Mouse (Mus musculus): Measurements from ENCODE around the gene Nlrp9b.
"Not testable (repeated sequence)": the region's sequence is repeated elsewhere in the genome, so short reads cannot be mapped to it uniquely, and the experiment has no call there.

Gene Nlrp9b

DNA sequence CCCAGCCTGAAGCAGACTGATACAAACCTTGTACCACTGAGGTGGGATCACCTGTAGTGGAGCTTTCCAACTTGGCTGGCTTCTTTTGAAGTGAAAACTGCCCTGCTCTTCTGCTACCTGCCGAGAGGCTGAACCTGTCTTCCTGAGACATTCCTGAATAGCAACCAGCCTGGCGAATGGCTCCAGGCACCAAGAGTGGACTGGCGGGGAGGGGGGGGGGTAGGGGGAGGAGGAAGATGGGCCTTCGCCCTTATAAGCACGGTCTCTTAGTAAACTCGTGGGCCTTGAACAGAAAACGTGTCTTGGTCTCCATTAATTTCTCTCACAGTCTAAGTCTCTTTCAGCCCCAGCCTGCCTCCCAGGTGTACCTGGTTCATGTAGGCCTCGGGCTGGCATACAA lies at the start of gene Nlrp9b:
Gene Nlrp9b, plus strand, starts transcription at position 301 of the 400 bp plus-strand sequence.
- not testable (repeated sequence) for DNase-seq (ENCODE audit: low spot score)

DNA sequence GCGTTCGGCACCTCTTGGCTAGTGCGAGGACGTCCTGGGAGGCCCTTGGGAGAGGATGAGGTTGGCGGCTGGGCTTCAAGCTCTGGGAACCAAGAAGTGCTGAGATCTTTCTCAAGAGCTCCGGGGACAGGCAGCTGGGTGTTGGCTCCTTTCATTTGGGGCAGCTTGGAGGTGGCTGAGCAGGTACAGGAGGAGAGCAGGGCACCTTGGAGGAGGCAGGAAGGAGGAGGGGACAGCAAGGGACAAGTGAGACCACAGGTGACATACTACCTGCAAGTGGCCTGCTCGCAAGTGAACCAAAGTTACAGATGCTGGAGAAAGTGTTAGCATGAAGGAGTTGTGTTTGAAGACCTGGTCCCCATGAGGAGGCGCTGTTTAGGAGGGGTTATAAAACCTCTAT lies 46.6 kb upstream of the Nlrp9b start:
- DNase-seq (ENCODE audit: low spot score), result no peak

DNA sequence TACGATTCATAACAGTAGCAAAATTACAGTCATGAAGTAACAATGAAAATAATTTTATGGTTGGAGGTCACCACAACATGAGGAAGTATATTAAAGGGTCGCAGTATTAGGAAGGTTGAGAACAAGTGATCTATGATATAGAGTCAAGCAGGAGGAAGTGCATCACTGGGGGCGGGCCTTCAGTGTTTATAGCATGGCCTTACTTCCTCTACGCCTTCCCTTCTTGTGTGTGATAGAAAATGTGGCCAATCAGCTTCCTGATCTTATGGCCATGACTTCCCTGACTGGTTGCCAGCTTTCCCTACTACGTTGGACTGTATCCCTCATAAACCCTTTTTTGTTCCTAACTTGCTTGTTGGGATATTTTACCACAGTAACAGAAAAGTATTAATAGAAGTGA lies 46.1 kb upstream of the Nlrp9b start:
- no peak for DNase-seq (ENCODE audit: low spot score)

DNA sequence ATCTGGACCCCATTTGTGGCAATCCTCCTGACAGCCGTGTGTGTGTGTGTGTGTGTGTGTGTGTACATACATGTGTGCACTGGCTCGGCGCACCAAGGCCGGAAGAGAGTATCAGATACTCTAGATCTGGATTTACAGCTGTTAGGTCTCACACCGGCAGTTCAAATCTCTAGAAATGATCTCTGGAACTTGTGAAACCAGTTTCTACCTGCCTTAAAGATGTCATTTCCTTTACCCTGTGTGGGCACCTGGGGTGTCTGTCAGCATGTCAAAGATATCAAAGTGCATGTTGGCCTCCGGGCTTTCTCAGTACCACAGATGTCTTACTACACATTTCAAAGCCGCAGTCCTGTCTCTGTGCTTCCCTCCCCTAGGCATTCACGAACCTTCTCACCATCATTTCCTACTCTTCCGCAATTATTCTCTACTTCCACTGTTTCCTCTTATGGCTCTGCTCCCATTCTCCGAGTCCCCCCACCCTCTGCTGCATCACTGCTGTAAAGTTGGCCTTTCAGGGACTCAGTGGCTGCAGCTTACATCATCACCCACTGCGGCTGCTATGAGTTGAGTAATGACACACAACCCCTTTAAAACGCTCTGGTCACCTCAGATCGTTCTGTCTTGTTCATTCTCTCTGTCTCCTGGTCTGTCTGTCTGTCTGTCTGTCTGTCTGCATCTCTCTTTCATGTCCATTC lies 45.3 kb upstream of the Nlrp9b start:
- DNase-seq (ENCODE audit: low spot score), result no peak

DNA sequence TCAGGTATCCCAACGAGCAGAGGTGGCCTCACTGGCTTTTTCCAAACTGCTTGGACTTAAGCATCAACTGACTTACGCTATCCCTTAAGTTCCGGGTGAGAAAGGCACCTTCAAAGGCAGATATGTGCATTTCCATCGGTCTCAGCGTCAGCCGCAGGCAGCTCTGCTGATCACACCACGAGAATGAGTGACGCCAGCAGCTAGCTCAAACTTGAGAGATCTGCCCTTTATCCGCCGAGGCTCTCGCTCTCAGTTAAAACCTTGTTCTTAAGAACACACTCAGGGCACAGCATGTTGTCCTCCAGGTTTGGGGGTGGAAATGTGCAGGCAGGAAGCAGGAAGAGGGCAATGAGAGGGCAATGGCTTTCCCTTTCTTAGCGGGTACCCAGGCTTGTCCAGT lies 42.3 kb upstream of the Nlrp9b start:
- DNase-seq (ENCODE audit: low spot score), result no peak

DNA sequence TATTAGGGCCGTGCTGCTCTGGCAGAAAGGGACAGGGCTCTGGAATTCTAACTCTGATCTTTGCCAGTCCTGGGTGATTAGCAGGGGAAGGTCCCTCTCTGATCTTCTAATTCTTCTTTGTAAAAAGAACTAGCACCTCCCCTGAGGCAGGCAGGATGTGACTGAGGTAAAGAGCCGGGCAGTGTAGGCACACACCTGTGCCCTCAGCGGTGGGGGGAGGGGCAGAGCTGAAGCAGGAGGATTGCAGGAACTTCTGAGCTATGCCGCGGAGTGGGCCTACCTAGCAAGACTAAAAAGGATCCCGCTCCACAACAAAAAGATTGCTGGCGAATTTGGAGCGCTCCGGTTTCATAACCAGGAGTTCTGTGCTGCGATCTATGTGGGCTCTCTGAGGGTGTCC lies 41.3 kb upstream of the Nlrp9b start:
- DNase-seq (ENCODE audit: low spot score), result no peak

DNA sequence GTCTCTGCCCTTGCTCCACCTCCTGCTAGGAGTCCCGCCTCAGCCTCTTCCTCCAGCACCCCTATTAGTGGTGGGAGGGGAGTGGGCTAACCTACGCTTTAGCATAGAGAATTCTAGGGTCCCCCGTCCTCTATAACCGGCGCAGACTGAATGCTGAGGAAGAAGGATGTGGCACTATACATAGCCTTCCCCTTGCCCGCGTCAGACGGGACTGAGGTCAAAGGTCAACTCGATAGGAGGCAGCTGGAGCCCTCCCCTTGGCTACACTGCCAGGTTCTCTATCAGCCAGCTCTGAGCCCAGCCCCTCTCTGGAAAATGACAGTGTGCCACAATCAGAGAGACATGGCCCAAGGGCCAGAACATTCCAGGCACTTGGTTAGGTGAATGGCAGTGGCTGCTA lies 40.7 kb upstream of the Nlrp9b start, which contains the start of gene Igsf23:
Gene Igsf23, minus strand, starts transcription at position 168 of the 400 bp plus-strand sequence.
- DNase-seq (ENCODE audit: low spot score), result no peak

DNA sequence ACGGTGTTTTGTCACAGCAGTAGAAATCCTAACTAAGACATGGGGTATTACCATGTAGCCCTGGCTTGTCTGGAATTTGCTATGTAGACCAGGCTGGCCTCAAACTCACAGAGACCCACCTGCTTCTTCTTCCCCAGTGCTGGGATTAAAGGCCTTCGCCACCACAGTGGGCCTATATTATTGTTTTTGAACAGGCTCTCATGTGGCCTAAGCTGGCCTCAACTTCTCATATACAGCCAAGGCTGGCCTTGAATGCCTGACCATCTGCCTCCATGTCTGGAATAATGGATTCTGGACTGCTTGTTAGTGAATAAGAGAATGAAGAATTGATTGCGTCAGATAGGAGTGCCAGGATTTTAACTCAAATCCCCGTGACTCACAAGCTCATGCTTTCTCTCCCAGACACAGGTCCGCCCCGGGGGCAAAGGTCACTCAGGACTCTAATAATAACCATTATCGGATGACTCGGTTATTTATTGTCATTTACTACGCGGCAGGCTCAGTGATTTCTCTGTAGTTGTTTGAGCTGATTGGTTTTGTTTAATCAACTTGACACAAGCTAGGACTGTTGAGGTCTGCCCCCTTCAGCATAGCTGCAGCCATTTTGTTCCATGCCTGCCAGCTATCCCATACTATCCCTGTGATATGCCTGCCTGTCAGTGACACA lies 38.8 kb upstream of the Nlrp9b start:
- no peak for DNase-seq (ENCODE audit: low spot score)

DNA sequence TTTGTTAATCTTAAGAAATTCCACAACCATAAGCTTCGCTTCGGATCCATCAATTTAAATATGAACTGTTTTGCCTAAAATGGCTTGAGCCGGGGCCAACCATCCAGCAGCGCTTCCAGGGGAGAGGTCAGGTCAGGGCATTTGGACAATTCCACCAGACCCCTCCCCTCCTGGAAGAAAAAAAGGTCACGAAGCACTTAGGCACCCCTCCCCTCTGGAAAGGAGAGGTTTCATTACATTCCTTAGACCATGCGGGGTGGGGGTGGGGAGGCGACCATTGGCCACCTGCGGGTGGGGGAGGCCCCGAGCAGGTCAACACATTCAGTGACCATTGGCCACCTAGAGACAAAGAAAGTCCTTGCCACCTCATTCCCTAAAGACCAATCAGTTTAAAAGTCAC lies 38.2 kb upstream of the Nlrp9b start:
- DNase-seq (ENCODE audit: low spot score), result no peak

DNA sequence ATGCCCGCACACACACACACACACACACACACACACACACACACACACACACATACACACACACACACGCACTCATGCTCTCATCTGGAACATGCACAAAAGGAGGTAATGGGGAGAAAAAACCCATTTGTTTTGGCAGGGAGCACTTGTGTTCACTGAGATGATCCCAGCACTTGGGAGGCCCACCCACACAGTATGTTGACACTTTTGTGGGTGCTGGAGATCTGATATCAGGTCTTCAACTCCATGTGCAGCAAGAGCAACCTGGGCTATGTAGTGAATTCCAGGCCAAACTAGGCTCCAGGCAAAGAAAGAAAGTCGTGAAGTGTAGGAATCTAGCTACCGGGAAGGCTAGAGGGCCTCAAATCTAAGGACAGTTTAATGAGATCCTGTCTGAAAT lies 35.4 kb upstream of the Nlrp9b start:
- no peak for DNase-seq (ENCODE audit: low spot score)

DNA sequence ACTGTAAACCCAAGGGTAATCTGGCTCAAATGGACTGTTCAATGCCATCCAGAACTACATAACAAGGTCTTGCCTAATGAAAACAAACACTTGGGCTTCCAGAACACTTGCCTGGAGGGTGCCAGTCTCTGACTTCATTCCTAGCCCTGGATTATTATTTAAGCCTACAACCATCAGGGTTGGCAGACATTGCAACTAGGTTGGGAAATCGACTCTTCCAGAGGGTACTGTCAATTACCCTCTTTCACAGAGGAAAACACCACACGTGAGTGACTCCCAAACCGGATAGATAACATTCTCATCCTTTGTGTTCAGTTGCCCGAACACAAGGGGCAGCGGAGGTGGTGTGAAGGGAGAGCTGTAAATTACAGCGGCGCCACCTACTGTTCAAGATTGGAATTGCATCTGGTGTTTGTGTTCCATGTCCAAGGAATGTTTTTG lies 34.9 kb upstream of the Nlrp9b start:
- DNase-seq (ENCODE audit: low spot score), result peak; percentile 91

DNA sequence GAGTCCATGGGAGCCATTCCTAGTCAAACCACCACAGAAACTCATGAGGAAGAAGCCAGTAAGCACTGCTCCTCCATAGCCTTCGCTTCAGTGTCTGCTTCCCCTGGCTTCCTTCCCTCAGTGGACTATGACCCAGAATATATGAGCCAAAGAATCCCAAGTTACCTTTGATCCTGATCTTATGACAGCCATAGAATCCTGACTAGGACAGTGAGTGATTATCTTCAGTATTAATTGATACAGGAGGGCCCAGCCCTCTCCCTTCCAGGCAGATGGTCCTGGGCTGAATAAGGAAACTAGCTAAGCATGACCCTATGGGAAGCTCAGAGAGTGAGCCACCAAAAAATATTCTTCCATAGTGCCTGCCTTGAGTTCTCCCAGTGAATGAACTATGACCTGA lies 28.8 kb upstream of the Nlrp9b start:
- no peak for DNase-seq (ENCODE audit: low spot score)

DNA sequence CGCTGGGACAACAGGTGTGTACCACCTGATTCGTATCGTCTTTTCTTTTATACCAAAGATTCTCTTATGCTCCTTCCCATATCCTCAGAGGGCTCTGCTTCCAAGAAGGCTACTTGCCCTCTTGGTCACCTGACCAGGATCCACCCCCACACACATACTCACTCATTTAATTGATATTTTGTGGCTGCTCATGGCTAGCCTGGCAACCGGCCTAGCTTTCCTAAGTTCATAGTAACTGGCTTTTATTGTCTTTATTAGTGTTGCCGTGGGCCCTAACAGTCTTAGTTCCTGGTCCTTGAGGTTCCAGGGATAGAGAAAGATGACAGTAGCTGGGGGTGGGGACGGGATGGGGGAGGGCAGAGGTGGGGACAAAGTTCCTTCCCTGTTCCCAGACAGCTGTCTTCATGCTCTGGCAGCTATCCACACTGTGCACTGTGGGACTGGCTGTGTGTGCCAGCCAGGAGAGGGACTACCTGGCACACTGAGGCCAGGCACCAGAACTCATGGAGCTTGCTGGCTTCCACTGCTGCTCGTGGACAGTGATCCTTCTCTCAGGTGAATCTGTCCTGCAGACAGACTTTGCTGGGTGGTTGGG lies 26.2 kb upstream of the Nlrp9b start, which contains the start of gene Ceacam20:
Gene Ceacam20, plus strand, starts transcription at position 428 of the 595 bp plus-strand sequence.
- no peak for DNase-seq (ENCODE audit: low spot score)

DNA sequence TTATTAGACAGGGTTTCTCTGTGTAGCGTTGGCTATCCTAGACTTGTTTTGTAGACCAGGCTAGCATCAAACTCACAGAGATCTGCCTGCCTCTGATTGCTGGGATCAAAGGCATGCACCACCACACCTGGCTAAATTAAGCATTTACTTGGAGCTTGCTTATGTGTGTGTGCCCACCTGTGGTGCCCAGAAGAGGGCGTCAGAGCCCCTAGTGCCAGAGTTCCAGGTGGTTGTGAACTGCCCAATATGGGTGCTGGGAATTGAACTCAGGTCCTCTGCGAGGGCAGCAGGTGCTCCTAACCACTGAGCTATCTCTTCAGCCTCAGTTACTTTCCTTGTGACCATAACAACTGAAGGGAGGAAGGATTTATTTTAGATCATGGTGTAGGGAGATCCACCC lies 22.2 kb upstream of the Nlrp9b start:
- DNase-seq (ENCODE audit: low spot score), result no peak

DNA sequence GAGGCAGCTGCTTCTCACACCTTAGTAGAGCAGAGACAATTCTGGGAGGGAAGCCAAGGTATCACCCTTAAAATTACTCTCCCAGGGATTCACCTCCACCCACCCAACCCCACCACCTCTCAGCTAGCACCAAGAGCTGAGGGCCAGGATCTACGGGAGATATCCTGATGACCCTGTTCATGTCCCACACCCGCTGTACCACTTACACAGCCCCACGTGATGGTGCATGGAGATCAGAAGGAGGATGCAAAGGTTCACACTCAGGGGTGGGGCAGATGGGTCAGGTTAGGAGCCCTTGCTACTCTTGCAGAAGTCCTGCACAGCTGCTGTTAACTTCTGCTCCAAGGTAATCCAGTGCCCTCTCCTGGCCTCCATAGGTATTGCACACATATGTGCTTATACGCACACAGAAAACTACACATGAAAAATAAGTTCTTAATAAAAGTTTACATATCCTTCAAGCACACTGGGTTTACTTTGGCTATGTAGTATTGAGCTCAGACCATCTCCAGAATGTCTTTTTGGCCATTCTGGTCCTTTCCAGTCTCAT lies 21.6 kb upstream of the Nlrp9b start:
- DNase-seq (ENCODE audit: low spot score), result no peak

DNA sequence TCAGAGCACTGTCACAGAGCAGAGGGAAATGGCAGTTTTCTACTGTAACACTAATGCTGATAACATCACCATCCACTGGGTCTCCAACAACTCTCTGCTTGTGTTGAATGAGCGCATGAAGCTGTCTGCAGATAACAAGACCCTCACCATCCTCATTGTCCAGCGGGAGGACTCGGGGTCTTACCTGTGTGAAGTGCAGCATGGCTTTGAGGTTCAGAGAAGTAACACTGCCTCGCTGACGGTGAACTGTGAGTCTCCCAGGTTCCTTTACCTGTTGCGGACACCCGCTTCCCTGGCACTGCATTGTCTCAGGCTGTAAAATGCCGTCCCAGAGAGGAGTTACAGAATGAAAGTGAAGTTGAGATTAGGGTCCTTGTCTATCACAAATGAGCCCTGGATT lies 21.1 kb upstream of the Nlrp9b start:
- DNase-seq (ENCODE audit: low spot score), result no peak

DNA sequence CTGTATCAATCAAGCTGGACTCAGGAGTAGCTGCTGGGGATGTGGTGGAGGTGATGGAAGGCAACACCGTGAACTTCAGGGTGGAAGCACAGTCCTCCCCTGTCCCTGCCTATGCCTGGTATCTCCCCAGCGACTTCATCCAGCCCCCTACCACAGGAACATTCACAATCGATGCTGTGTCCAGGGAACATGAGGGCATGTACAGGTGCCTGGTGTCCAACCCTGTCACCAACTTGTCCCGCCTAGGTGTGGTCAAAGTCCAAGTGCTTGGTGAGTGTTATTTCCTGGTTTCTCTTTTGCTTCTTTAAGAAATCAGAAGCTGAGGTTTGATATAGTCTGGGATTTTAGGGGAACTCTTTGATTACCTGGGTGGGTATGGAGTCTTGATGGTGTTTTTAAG lies 19.7 kb upstream of the Nlrp9b start:
- DNase-seq (ENCODE audit: low spot score), result no peak

DNA sequence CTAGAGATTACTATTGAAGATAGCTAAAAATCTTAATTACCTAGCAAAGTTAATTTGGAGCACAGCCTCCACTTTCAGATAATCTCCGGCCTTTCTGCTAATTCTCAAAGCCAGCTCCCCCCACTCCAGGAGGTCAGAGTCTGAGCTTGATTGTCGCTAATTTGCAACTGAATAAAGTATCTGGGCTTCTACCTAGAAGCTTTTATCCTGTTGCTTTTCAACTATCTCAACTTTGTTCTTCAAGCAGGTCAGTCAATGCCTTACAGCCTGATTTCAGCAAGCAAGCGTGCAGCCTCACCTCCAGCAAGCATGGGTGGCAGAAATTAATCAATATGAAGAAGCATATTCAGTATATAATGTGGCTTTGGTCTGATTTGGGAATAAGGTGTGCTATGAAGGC lies 5.5 kb downstream of the Nlrp9b start:
- not testable (repeated sequence) for DNase-seq (ENCODE audit: low spot score)

DNA sequence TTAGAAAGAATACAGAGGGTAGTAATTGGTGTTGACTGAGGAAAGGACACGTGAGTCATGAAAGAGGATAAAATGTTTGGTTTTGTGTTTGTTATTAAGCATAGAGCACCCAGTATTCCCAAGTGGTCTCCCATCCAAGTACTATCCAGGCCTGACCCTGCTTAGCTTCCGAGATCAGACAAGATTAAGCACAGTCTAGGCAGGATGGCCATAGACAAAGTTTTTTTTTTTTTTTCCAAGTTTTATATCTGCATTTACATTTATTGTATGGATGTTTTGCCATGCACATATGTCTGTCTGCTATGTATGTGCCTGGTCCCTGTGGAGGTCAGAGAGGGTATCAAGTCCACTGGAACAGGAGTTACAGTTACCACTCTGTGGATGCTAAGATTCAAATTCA lies 18.7 kb downstream of the Nlrp9b start:
- no peak for DNase-seq (ENCODE audit: low spot score)

DNA sequence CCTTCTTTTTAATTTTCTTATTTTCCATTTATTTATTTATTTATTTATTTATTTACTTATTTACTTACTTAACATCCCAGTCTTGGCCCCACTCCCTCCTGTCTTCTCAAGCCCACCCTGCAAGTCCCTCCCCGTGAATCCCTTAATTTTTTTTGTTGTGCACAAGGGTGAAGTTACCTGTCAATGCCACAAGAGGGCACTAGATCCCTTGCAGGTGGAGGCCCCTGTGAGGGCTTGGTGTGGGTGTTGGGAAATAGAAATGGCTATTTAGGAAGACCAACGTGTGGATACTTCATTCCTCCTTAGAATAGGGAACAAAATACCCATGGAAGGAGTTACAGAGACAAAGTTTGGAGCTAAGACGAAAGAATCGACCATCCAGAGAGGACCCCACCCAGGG lies 72.8 kb downstream of the Nlrp9b start:
- DNase-seq (ENCODE audit: low spot score), result not testable (repeated sequence)

DNA sequence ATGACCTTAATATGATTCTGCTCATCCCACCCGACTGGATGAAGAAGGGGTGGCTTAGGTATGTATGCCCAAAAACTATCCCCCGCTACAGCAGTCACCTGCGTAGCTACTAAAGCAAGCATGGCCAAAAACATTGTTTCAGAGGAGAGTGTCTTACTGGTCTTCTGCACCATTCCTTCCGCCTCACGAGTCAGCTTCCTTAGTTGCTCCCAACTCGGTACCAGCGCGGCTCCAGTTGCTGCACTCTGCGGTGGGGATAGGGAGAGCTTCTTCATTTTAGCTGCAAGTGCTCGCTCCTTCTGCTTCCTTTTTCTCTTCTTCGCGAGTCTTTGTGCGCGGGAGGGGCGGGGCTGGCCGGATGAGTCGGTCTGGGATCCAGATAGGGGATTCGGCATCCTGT lies 86.9 kb downstream of the Nlrp9b start:
- not testable (repeated sequence) for DNase-seq (ENCODE audit: low spot score)

DNA sequence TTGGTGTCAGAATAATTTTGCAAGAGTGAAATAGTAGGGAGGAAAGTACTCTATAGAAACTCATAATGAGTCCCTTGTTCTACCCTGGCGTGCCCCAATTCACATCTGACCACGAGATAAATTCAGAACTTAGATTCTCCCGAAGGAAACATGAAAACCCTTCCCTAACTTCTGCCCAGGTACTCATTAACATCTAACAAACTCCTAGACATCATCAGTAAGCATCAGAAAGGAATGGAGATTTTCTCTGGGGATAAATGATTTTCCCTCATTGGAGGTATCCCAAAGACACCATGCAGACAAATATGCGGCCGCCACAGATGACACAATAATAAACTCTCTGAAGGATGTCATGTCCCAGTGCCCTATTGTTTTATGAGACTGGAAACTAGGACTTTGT lies 108.1 kb downstream of the Nlrp9b start, which contains the start of gene Vmn1r91:
Gene Vmn1r91, plus strand, starts transcription at position 301 of the 400 bp plus-strand sequence.
- not testable (repeated sequence) for DNase-seq (ENCODE audit: low spot score)

DNA sequence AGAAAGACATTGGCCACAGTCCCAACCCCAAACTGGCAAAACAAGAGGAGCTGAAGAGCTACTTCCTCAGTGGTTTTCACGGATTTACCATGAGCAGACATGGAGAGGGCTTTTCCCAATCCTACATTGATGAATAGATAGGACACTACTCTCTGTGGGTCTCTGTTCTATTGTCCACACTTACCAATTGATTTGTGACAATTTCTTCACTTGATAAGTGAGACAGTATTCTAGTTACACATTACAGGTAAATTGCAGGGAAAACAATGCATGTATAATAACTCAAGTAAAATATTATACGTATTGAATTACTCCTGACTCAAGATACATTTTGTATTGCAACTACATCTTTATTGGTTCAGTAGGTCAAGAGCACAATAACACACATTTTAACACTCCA lies 131.2 kb downstream of the Nlrp9b start, which contains the start of gene Gm16442:
Gene Gm16442, minus strand, starts transcription at position 101 of the 400 bp plus-strand sequence.
- DNase-seq (ENCODE audit: low spot score), result not testable (repeated sequence)

Measured in layer of hippocampus, adult 9-10 months (tissue).